Mouse (Mus musculus) brain, embryonic 18.5 days (tissue): ENCODE measurements around the gene Iqsec1.

Source experiments
- DNase-seq: peaks from one replicate; pipeline ENCODE4 v3.0.0-alpha.2; 2012; ENCODE audit warnings: low read depth, low spot score

Gene Iqsec1

DNA sequence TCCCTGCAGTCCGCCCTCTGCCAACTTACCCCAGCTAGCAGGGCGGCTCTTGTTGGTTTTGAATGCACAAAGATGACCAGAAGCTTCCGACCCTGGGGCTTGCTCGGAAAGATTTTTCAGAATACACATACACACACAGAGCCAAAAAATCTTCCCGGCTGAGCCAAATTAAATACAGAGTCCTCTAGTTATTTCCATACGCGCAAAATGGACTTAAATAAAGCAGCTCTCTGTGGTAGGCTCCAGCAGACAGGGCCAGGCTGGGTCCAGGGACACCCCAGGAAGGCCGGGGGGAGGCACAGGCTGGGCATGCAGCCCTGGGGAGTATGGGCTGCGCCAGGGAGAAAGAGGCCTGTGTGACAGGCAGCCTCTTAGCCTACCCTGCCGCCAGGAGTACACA, 282.0 kb downstream of the Iqsec1 start:
- DNase-seq = no peak

DNA sequence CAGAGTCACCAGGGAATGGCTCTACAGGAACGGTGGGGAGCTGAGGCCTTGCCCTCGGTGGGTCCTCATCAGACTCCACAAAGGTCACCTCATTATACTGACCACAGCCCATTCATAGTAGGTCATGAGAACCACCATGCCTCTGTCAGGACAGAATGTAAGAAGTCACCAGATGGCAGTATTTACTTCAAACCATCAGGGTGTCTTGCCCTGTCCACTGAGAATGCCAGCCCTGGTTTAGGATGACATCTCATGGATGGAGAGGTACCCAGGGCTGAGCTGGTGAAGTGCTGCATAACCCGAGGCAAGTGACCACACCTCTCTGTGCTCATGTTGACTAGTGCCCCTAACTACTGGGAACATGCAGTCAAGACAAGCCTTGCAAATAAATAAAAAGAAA, 282.7 kb downstream of the Iqsec1 start:
- DNase-seq = no peak

DNA sequence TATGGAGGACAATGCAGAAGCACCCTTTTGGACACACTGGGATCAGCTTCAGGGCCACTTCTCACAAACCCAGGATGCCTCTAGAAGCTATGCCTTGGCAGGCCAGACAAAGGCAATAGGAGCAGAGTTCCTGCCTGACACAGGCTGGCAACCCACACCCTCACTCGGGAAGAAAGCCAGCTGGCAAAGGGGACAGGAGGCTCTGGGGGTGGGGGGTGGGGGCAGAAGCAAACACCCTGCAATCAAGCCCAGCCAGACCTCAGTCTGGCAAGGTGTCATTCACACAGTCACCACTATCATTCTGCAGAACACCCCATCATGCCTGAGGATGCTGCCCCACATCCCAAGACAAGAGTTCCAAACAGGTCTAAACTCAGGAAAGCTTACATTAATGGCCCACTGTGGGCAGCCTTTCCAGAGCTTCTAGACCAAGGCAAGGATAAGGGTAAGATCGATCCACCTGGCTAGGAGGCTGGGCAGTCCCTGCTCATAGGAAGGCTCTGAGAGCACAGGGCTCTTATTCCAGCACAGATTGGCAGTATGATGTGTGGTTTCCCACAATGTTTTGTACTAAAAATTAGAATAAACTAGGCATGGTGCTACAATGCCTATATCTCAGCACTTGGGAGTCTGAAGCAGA, 283.7 kb downstream of the Iqsec1 start:
- DNase-seq = no peak

DNA sequence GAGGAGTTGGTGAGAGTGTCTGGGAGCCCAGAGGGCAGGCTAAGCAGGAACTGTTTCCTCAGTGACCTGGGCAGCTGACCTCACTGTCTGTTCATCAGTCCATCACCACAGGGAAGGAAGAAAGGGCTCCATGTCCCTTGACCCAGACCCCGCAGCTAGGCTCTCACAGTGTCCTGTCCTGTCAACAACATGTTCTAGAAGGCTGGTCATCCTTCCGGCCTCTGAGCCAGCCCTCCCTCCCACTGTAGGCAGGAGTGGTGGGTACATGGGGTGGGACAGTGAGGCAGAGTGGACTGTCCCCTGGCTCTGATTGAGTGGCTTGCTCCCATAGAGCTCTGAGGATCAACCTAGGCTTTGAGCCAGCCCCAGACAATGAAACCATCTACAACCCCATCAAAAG, 284.7 kb downstream of the Iqsec1 start:
- no peak for DNase-seq

DNA sequence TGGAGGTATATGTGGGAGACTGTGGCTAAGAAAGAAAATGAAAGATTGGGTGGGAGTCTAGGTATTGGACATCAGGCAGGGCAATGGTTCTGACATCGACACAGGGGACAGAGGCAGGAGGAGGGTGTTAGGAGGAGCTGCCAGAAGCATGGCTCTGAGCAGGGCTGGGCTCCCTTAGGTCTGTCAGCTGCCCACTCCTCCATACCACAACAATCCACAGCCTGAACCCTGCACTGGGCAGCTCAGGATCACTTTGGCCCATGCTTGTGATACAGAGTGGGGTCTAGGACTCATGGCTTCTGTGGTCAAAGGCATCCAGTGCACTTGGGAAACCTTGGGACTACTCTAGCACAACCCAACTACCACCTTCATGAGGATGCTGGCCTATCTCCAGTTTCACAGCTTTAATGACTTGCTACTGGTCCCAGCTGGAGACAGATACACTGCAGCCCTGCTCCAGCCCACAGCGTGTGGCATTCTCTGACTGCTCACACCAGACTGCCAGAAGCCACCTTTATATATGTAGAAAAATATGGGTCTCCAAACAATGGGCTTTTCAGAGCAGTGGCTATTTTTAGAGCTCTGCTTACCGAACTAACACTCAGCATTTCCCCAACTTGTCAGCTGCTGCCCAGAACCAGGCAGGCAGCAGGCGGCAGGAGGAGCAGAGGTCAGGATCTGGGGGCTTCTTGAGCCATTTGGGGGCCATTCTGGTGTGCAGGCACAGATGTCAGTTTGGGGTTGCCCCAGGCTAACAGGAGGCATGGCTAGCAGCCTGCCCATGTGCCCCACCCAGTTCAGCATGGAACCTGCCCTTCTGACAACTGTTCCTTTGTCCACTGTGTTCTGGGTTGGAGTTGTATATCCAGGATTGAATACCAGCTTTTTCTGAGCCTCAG, 285.4 kb downstream of the Iqsec1 start:
- DNase-seq = no peak

DNA sequence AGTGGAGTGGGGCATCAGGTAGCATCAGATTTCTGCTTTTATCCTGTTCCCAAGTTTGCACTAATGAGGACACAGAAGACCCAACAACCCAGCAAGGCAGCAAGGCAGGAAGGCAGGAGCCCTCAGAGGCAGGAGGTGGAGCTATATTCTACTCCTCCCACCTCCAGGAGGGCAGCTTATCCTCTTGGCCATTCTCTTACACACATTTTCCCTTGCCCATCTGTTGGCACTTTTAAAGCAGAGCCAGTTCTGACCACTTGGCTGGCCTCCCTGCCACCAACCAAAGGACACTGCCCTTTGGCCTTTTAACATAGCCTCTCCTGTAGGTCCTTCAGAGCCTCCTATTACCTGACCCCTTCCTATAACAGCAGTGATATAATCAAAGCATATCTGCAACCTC, 286.3 kb downstream of the Iqsec1 start:
- no peak for DNase-seq

DNA sequence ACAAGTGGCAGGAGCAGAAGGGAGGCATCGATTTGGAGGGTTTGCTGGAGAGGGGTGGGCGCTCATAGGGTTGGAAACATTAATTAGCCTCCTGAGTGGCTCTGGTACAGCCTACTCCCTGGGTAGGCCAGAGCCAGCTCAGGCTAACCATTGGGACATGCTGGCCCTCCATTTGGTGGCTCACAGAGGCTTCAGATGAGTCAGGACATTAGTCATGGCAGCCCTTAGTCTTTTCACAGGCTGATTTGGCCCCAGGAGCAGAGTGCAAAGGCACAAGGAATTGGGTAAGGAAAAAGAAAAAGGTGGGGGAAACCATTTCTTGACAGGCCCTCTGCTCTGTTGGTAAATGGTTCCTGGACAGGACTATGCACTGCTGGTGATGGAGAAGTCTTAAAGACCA, 287.1 kb downstream of the Iqsec1 start:
- DNase-seq = no peak

DNA sequence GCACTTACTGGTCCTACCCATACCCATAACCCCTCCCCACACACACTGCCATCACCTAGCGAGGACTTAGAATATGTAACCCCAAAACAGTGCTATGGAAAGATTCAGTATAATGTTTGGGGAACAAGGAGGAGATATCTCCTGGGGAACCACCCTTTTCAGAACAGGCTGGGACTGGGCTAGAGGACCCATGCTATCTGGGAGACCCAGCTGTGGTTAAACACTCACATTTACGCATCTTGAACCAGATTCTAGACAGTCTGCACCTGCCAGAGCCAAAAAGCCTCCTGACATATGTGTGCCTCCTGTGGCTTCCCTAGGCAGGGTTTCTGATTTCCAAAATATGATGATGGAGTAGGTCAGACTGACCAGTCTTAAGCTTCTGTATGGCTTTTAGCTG, 287.7 kb downstream of the Iqsec1 start:
- no peak for DNase-seq

DNA sequence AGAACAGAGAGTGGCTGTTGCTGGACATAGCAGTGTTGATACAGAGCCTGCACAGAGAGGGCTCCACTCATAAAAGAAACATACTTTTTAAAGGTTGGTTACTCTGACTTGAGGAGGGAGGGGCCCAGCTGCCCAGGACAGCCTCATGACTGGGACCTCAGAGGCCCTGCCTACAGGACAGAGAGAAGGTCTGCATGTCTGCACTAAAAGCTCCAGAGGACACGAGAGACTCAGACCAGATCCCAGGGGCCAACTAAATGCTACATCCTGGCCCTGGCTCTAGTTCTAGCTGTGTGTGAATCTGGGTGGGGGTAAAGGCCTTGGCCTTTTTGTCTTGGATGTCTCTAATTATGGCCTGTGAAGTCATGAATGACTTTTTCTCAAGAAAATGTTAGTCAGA, 288.4 kb downstream of the Iqsec1 start:
- no peak for DNase-seq

DNA sequence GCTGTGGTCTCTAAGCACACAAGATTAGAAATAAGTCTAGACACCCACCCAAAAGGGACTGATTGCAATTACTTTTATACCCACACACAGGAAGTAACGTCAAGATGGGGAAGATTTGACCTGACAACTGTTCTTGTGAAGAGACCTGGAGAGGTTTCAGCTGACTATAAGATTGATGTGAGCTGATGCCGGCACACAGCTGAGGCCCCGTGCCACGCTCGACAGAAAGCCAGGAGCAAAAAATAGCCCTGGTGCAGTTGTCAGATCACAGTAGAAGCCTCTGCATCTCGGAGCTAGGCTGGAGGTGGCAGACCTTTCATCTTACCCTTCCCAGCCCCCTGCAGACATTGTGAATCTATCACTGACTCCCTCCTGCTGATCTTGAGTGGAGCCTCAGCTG, 289.6 kb downstream of the Iqsec1 start:
- DNase-seq = no peak

DNA sequence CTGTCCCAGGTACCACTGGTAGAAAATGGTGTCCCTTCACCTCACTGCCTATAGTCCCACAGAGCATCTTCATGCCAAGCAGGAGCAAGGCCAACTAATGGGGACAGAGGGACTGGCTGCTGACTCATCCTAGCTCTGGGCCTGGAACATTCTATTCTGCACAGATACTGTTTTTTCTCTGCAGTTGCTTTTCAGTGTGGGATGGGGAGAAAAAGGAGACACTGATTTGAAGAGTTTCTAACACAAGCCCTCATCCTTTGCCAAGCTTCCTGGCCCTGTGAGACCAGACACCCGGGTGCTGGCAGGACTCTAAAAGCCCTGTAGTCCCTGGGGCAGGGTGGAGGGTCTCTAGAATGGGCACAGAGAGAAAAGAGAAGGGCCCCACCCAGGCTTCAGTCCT, 292.7 kb downstream of the Iqsec1 start:
- DNase-seq = no peak

DNA sequence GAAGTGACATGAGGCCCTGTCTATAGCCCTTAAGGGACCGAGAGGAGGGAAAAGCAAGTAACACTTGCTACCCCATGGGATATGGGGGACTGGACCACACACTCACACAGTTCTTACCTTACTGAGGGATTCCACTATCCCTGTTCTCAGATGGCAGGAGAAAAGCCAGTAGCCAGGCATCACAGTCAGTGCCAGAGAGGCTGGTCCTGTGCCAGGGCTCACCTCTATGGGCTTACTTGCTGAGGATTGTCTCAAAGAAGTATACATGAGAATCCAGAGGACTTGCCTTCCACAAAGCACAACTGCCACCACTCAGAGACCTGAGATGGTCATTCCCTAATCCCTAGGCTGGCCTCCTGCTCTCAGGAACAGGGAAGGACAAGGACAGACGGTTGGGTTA, 296.1 kb downstream of the Iqsec1 start:
- DNase-seq = no peak

DNA sequence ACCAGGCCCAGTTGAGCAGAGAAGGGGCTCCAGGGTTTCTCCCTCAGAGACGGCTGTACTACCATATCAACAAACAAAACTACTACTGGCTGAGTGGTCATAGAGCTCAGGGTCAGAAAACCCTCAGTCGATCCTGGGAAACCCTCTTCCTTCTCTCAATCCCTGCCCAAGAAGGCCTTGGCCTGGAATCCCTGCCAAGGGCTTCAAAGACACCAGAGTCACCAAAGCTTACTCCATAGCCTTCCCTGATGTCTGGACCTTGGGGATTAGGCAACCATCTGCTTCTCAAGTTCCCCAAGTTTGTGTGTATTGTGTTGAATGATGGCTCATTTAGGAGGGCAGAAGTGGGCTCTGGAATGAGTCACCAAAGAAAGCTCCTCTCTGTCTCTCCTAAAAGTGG, 296.6 kb downstream of the Iqsec1 start:
- DNase-seq = no peak

DNA sequence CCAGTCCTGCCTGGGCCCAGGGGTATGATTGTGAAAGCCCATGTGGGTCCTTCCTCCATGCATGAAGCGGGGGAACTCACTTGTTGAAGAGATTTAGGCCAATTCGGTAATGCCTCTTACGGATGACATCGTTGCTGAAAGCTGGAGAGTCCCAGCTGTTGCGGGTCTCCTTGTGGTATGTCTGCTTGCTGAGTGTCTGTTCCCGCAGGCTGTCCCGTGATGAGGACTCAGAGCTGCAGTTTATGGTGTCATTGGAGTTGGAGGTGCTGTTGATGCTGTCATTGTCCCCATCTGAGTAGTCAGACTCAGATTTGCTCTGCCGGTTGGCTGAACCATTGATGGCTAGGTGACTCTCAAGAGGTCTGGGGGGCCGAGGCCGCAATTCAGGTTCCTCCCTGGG, 299.0 kb downstream of the Iqsec1 start:
- no peak for DNase-seq

DNA sequence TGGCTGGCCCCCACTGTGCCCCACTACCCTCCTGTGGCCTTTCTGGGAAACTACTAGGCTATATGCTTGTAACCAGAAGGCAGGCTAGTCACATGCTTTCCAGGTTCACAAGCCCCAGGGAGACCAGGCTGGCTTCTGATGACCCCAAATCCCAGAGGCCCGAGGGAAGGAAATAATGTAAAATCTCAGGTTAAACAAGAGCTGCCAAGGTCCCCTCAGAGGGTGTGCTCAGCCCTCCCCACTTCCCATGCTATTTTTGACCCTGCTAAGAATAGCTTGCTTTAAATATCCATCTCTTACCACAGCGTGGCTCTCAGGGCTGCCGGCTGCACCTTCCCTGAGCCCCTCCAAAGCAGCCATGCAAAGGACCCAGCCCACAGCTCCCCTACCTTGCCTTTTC, 299.7 kb downstream of the Iqsec1 start:
- no peak for DNase-seq

DNA sequence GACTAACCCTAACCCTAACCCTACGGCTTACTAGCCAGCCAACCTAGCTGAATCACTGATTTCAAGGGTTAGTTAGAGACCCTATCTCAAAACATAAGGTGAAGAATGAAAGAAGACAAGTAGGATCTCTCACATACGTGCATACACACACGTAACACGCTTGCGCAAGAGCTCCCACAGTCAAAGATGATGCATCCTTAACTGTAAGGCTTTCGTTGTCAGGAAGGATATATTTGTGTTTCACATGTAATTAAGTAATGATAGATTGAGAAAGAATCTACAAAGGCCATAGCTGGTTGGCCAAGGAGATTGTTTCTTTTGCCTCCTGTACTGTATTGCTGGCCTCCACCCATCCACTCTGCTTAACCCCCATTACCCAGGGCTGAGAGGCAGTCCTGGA, 300.5 kb downstream of the Iqsec1 start:
- no peak for DNase-seq

DNA sequence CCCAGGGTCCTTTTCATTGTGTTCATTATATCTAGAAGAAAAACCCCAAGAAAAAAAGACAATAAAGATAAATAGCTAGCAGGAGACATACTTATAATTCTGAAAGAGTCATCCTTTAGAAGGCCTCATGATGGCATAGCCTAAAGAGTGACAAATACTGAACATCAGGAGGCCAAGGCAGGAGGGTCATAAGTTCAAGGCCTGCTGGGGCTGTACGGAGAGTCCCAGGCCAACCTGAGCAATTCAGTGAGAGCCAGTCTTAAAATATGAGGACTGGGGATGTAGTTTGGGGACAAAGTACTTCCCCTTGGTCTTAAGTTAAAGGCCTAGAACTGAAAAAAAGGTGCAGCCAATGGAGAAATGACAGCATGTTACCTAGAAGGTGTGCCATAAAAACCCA, 301.7 kb downstream of the Iqsec1 start:
- no peak for DNase-seq

DNA sequence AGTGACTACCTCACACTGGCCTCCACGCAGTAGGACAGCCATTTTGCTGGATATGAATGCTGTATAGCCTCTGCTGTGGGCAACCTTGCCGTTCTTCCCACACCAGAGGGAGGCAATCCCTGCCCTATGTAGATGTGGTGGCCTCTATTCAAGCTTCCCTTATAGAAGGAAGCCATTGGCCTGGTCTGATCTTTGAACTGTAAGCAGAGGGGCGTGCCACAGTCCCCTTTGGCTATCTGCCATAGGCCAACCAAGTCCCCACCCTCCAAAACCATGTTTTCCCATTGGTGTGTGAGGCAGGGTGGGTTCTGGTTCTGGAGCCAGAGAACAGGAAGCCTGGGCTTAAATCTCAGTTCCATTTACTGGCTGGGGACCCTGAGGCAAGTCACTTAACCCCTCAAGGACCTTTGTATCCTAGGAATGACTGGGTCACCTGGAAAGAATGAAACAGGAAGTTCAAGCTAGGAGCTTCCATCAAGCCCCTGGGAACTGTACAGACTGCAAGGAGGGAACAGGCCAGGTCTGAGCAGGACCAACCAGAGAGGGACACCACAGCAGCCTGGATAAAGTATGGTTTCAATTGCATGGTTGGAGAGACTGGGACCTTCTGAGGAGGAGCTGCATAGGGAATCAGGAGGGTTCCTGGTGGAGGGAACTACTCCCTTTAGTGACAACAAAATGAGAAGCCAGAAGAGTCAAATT, 304.5 kb downstream of the Iqsec1 start:
- DNase-seq = no peak

DNA sequence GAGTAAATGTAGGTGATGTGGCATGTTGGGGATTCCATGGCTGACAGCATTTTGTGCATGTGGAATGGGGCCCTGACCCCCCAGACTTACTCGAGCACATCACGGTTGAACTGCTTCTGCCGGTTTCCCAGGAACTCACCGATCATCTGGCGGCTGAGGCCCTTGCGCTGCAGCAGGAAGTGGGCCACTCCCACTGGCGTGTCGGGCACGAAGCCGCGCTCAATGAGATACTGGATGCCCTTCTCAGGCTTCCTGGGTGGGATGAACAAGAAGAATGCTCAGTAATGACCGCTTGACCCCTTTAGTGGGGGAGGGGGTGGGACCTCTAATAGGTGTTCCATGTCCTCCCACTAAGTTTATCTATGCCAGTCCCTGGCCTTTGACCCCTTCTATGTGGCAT, 308.1 kb downstream of the Iqsec1 start:
- no peak for DNase-seq

DNA sequence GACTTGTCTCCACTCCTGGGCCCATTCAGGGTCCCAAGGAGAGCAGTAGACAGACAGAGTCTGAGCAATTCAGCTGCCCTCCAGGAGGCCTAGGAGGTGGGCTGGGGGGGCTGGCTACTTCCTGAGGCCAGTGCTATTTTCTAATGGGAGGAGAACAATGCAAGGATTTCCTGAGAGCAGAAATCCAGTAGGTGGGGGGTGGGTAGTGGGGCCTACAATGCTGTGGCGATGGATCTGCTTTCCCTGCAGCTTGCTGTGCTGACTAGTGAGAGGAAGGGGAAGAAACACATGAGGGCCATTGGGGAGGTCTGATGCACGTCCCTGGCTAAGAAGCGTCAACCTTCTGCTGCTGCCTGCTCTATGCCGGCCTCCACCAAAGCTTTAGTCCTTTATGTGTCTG, 309.7 kb downstream of the Iqsec1 start:
- no peak for DNase-seq

DNA sequence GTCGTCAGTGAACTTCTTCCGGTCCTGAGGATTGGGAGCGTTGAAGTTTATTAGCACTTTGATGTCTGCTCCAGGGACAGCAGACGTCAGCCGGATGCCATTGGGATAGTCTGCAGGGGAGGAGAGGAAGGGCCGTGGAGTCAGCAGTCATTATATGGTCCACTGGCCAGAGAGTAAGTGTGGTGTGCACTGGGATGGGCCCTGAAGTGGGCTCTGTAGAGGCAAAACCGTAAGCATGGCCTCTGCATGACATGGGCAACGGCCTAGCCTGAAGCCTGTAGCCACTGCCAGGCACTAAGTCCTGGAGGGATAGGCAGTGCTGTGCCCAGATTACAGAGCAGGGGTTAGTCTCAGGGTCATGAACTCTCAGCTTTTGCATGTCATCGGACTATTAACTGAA, 319.8 kb downstream of the Iqsec1 start:
- no peak for DNase-seq

DNA sequence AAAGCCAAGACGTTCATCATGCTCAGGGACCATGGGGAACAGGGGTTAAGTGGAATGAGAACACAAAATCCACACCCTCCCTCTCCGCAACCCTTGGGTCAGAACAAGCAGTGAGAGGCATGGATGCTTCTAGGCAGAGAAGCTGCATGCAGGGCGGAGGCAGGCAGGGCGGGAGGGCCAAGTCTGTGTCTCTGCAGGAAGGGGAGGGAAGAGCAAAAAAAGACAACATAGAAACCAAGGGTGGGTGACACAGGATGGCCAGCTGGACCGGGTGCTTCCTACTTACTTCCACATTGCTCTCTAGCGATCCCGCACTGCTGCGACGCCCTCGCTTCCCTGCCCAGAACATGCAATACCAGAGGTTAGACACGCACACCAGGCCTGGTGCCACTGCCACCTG, 324.7 kb downstream of the Iqsec1 start:
- DNase-seq = no peak

DNA sequence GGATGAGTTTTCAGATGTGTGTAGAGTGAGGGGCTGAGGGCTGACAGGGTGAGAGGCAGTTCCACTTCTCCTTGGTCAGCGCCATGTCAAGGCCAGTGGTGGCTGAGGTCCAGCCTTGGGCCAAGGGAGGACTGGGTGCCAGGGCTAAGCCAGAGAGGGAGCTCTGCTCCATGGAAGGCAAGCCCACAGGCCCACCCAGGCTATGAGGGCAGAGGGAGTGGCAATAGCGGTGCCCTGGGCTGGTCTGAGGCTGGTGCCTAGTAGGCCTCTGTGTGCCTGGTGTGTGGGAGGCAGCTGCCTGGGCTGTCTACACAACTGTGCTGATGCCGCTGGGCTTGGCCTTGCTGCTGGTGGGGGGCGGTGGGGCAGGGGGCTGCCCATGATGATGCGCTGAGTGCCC, 326.3 kb downstream of the Iqsec1 start:
- no peak for DNase-seq
